Mouse (Mus musculus) urinary bladder, adult 2 months (tissue): ENCODE measurements around the gene Olfr1183. TPM values are rescaled to one million over a fixed set of nuclear protein-coding genes. Genes with fewer than 3 reads are reported as not detected.
"Not testable (repeated sequence)": the region's sequence is repeated elsewhere in the genome, so short reads cannot be mapped to it uniquely, and the experiment has no call there.

Source experiments
- DNase-seq: peaks from one replicate; pipeline ENCODE4 v3.0.0; 2022; ENCODE audit warnings: low spot score
- polyA plus RNA-seq: library from polyadenylated mRNA; depleted of rRNA; stranded (reverse); fragments of >200 nt; gene quantifications from 2 replicates; pipeline ENCODE4 v1.2.3, GENCODE M21; 2012; rRNA removed

Gene Olfr1183
- polyA plus RNA-seq = not detected in 2 replicates

- DNase-seq = not testable (repeated sequence)
These were observed at the start of gene Olfr1183 for GRCm38 (mm10) chr2:88454567-88454966. Gene Olfr1183 (plus strand): TSS chr2:88454867.

- DNase-seq = no peak
These were observed 48.3 kb upstream of the Olfr1183 start, which contains the start of gene Olfr1179 for GRCm38 (mm10) chr2:88406353-88406752. Gene Olfr1179 (minus strand): TSS chr2:88406453.

- no peak for DNase-seq
These were observed 35.6 kb upstream of the Olfr1183 start, which contains the start of gene Olfr1180 for GRCm38 (mm10) chr2:88419051-88419450. Gene Olfr1180 (minus strand): TSS chr2:88419151.

- DNase-seq = no peak
These were observed 28.6 kb upstream of the Olfr1183 start, which contains the start of gene Olfr1181 for GRCm38 (mm10) chr2:88426071-88426470. Gene Olfr1181 (minus strand): TSS chr2:88426171.

GRCm38 (mm10) chr2:88449031-88449430 lies 5.6 kb upstream of the Olfr1183 start, which contains the start of gene Gm13757:
Gene Gm13757 (minus strand): TSS chr2:88449131.
- no peak for DNase-seq

GRCm38 (mm10) chr2:88483298-88483697 lies 28.6 kb downstream of the Olfr1183 start, which contains the start of gene Olfr1184:
Gene Olfr1184 (plus strand): TSS chr2:88483598.
- DNase-seq = no peak

- no peak for DNase-seq
These were observed 38.4 kb downstream of the Olfr1183 start, which contains the start of gene Olfr1185-ps1 for GRCm38 (mm10) chr2:88493020-88493419. Gene Olfr1185-ps1 (plus strand): TSS chr2:88493320.

GRCm38 (mm10) chr2:88518251-88518650 lies 63.6 kb downstream of the Olfr1183 start, which contains the start of gene Olfr1186:
Gene Olfr1186 (plus strand): TSS chr2:88518551.
- DNase-seq = no peak

Other genes with a start within 250 kb of the Olfr1183 start
- not detected in 2 replicates for gene Olfr1170, start 226.5 kb upstream of the Olfr1183 start, polyA plus RNA-seq
- gene Olfr1173, start 175.0 kb upstream of the Olfr1183 start, polyA plus RNA-seq = not detected in 2 replicates
- gene Olfr1174-ps, start 139.7 kb upstream of the Olfr1183 start, polyA plus RNA-seq = not detected in 2 replicates
- gene Olfr1175-ps, start 127.7 kb upstream of the Olfr1183 start, polyA plus RNA-seq = not detected in 2 replicates
- gene Olfr1176, start 118.1 kb upstream of the Olfr1183 start, polyA plus RNA-seq = not detected in 2 replicates
- gene Olfr1177-ps, start 108.4 kb upstream of the Olfr1183 start, polyA plus RNA-seq = not detected in 2 replicates
- gene Olfr1178, start 67.8 kb upstream of the Olfr1183 start, polyA plus RNA-seq = not detected in 2 replicates
- not detected in 2 replicates for gene Olfr1179, start 48.4 kb upstream of the Olfr1183 start, polyA plus RNA-seq
- gene Olfr1180, start 35.7 kb upstream of the Olfr1183 start, polyA plus RNA-seq = not detected in 2 replicates
- not detected in 2 replicates for gene Olfr1181, start 28.7 kb upstream of the Olfr1183 start, polyA plus RNA-seq
- not detected in 2 replicates for gene Gm13757, start 5.7 kb upstream of the Olfr1183 start, polyA plus RNA-seq
- gene Olfr1184, start 28.7 kb downstream of the Olfr1183 start, polyA plus RNA-seq = not detected in 2 replicates
- gene Olfr1185-ps1, start 38.5 kb downstream of the Olfr1183 start, polyA plus RNA-seq = not detected in 2 replicates
- gene Olfr1186, start 63.7 kb downstream of the Olfr1183 start, polyA plus RNA-seq = not detected in 2 replicates
- gene Olfr1188, start 102.1 kb downstream of the Olfr1183 start, polyA plus RNA-seq = not detected in 2 replicates
- not detected in 2 replicates for gene Olfr1189, start 131.6 kb downstream of the Olfr1183 start, polyA plus RNA-seq
- not detected in 2 replicates for gene Olfr1191-ps1, start 185.7 kb downstream of the Olfr1183 start, polyA plus RNA-seq
- not detected in 2 replicates for gene Olfr1192-ps1, start 193.6 kb downstream of the Olfr1183 start, polyA plus RNA-seq
- gene Olfr1193, start 220.8 kb downstream of the Olfr1183 start, polyA plus RNA-seq = not detected in 2 replicates
- not detected in 2 replicates for gene Olfr1195, start 234.3 kb downstream of the Olfr1183 start, polyA plus RNA-seq
- not detected in 2 replicates for gene Olfr1196, start 249.7 kb downstream of the Olfr1183 start, polyA plus RNA-seq